Mouse (Mus musculus) kidney, postnatal 0 days (tissue): Measurements from ENCODE around the gene Rapgef4. TPM values are rescaled to one million over a fixed set of nuclear protein-coding genes. Genes with fewer than 3 reads are reported as not detected.

Experiments
- ATAC-seq: fragments of 200-750 bp; cut with Nextera tagmentation; replicated peaks from 2 replicates; pipeline ENCODE4 v1.8.0; 2017; ENCODE audit warnings: low read depth, moderate number of reproducible peaks, moderate TSS enrichment, moderate library complexity; ENCODE audit not compliant: low FRiP score
- DNase-seq: peaks from one replicate; pipeline ENCODE4 v3.0.0-alpha.2; 2016; ENCODE audit warnings: low spot score
- H3K27ac ChIP-seq: fragments of 300-500 bp; sonication (generic); 2 replicates; pipeline ENCODE4 v1.5.1; 2014; ENCODE audit warnings: mild to moderate bottlenecking
- H3K27me3 ChIP-seq: fragments of 300-500 bp; sonication (generic); 2 replicates; pipeline ENCODE4 v1.6.1; 2014; ENCODE audit warnings: low read length, mixed read lengths; ENCODE audit not compliant: insufficient read depth
- H3K36me3 ChIP-seq: fragments of 300-500 bp; sonication (generic); 2 replicates; pipeline ENCODE4 v1.6.1; 2014; ENCODE audit warnings: low read length, mixed read lengths; ENCODE audit not compliant: insufficient read depth
- H3K4me1 ChIP-seq: fragments of 300-500 bp; sonication (generic); replicated peaks from 2 replicates; pipeline ENCODE4 v1.6.1; 2014; ENCODE audit warnings: antibody characterized with exemption, low read length, mixed read lengths; ENCODE audit not compliant: insufficient read depth
- H3K4me2 ChIP-seq: fragments of 300-500 bp; sonication (generic); 2 replicates; pipeline ENCODE4 v1.6.1; 2014; ENCODE audit warnings: mild to moderate bottlenecking, low read length, moderate library complexity, mixed read lengths
- H3K4me3 ChIP-seq: fragments of 300-500 bp; sonication (generic); replicated peaks from 2 replicates; pipeline ENCODE4 v1.5.1; 2014; ENCODE audit warnings: low read depth, low read length
- H3K9ac ChIP-seq: fragments of 300-500 bp; sonication (generic); 2 replicates; pipeline ENCODE4 v1.6.1; 2014; ENCODE audit warnings: low read depth, low read length
- H3K9me3 ChIP-seq: fragments of 300-500 bp; sonication (generic); replicated peaks from 2 replicates; pipeline ENCODE4 v1.6.1; 2016; ENCODE audit warnings: low read length, inconsistent platforms, mixed read lengths
- CTCF ChIP-seq: IDR thresholded peaks from 2 replicates; pipeline ENCODE4 v1.5.1; 2016; ENCODE audit warnings: antibody characterized with exemption, low read depth, mild to moderate bottlenecking, moderate library complexity
- WGBS: fragments of 180-500 bp; shearing (Covaris S2); extraction: QIAGEN DNeasy Blood & Tissue Kit; methylation state at CpG from one replicate; pipeline ENCODE4 v1.1.7; 2014; 5-methylcytosine and 5-hydroxymethylcytosine counted together
- polyA plus RNA-seq: library from polyadenylated mRNA; unstranded; fragments of >200 nt; fragmentation: Nextera tagmentation; extraction: Ambion mirVana; gene quantifications from 2 replicates; pipeline ENCODE4 v1.2.1, GENCODE M21; 2015

Gene Rapgef4
- polyA plus RNA-seq, 1 experiment from 2014 or later, result 4.6 TPM

- no peak overlapping the region for H3K9ac ChIP-seq
- no peaks in the 10 kb centered on the region for H3K27me3 ChIP-seq
- peaks cover 12% of the 10 kb centered on the region; the same call in 1 of the 2 replicates for H3K4me1 ChIP-seq
- WGBS, result 86% methylated on average over 8 of the region's 8 CpGs
- H3K4me2 ChIP-seq, result no peak overlapping the region
- ATAC-seq (no peak), DNase-seq (no peak)
- H3K9me3 ChIP-seq, result no peaks in the 10 kb centered on the region
- TF ChIP-seq CTCF, result no peak
- H3K36me3 ChIP-seq, result no peaks in the 10 kb centered on the region
- H3K4me3 ChIP-seq, result no peak overlapping the region
- H3K27ac ChIP-seq, result no peak overlapping the region
These were observed 117.3 kb downstream of the Rapgef4 start for GRCm38 (mm10) chr2:72098366-72098765.

- H3K27ac ChIP-seq, result no peak overlapping the region
- H3K27me3 ChIP-seq, result no peaks in the 10 kb centered on the region
- H3K4me3 ChIP-seq, result no peak overlapping the region
- no peak for TF ChIP-seq CTCF
- no peak overlapping the region for H3K4me2 ChIP-seq
- H3K36me3 ChIP-seq, result no peaks in the 10 kb centered on the region
- no peak for DNase-seq
- no peak overlapping the region for H3K9ac ChIP-seq
- no peak for ATAC-seq
- 72% methylated on average over 8 of the region's 8 CpGs for WGBS
- no peaks in the 10 kb centered on the region for H3K4me1 ChIP-seq
- no peaks in the 10 kb centered on the region for H3K9me3 ChIP-seq
These were observed 123.6 kb downstream of the Rapgef4 start for GRCm38 (mm10) chr2:72104604-72105003.

- no peak for ATAC-seq
- H3K9ac ChIP-seq, result 0 out of 2 replicates have a peak overlapping the region, but pooled peaks have one; percentile 4
- no peaks in the 10 kb centered on the region for H3K9me3 ChIP-seq
- H3K4me2 ChIP-seq, result no peak overlapping the region
- no peak for DNase-seq
- H3K4me1 ChIP-seq, result no peaks in the 10 kb centered on the region
- 52% methylated on average over 12 of the region's 12 CpGs for WGBS
- no peaks in the 10 kb centered on the region for H3K36me3 ChIP-seq
- TF ChIP-seq CTCF, result no peak
- no peaks in the 10 kb centered on the region for H3K27me3 ChIP-seq
- H3K4me3 ChIP-seq, result no peak overlapping the region
- no peak overlapping the region for H3K27ac ChIP-seq
These were observed 126.6 kb downstream of the Rapgef4 start for GRCm38 (mm10) chr2:72107525-72108180.

- Histone ChIP-seq H3K27me3 (no peaks in the 10 kb centered on the region), H3K4me1 (peaks cover 4% of the 10 kb centered on the region; the same call in 1 of the 2 replicates), H3K36me3 (no peaks in the 10 kb centered on the region), H3K9ac (no peak overlapping the region), H3K4me2 (no peak overlapping the region), H3K4me3 (no peak overlapping the region), H3K9me3 (no peaks in the 10 kb centered on the region), H3K27ac (no peak overlapping the region)
- no peak for ATAC-seq
- no peak for DNase-seq
- TF ChIP-seq CTCF, result no peak
- WGBS, result 74% methylated on average over 4 of the region's 4 CpGs
These were observed 127.6 kb downstream of the Rapgef4 start for GRCm38 (mm10) chr2:72108448-72109312.

- DNase-seq, result no peak
- no peak overlapping the region for H3K4me2 ChIP-seq
- H3K27me3 ChIP-seq, result no peaks in the 10 kb centered on the region
- no peak for TF ChIP-seq CTCF
- H3K36me3 ChIP-seq, result no peaks in the 10 kb centered on the region
- H3K4me3 ChIP-seq, result no peak overlapping the region
- H3K9me3 ChIP-seq, result no peaks in the 10 kb centered on the region
- ATAC-seq, result no peak
- H3K4me1 ChIP-seq, result peaks cover 13% of the 10 kb centered on the region; the same call in 1 of the 2 replicates
- H3K9ac ChIP-seq, result no peak overlapping the region
- no peak overlapping the region for H3K27ac ChIP-seq
- WGBS, result 59% methylated on average over 5 of the region's 5 CpGs
These were observed 129.4 kb downstream of the Rapgef4 start for GRCm38 (mm10) chr2:72110404-72110803.

GRCm38 (mm10) chr2:72113716-72114115, 132.7 kb downstream of the Rapgef4 start:
- ATAC-seq (no peak), DNase-seq (no peak)
- Histone ChIP-seq H3K4me1 (peaks cover 22% of the 10 kb centered on the region), H3K27me3 (no peaks in the 10 kb centered on the region), H3K9ac (no peak overlapping the region), H3K27ac (peak overlapping the region; percentile 78), H3K4me2 (peak overlapping the region; percentile 4; the same call in 1 of the 2 replicates), H3K36me3 (no peaks in the 10 kb centered on the region), H3K4me3 (no peak overlapping the region), H3K9me3 (no peaks in the 10 kb centered on the region)
- WGBS, result 49% methylated on average over 5 of the region's 5 CpGs
- no peak for TF ChIP-seq CTCF
